Mouse (Mus musculus) olfactory bulb, adult 2 months (tissue): ENCODE measurements at regions not wholly inside any gene's neighbourhood (a gene's known extent, or its start where the extent isn't known, plus 50 kb on each side); places are given as distances from the start of the nearest gene placed in this dataset.

Experiments used
- H3K27ac ChIP-seq: fragments of 200-500 bp; 2 replicates; pipeline ENCODE4 v1.5.1; 2012; ENCODE audit warnings: low read depth, low read length; ENCODE audit not compliant: insufficient read depth
- H3K4me1 ChIP-seq: fragments of 200-500 bp; 2 replicates; pipeline ENCODE4 v1.6.1; 2012; ENCODE audit warnings: low read length; ENCODE audit not compliant: control insufficient read depth, insufficient read depth
- H3K4me3 ChIP-seq: fragments of 200-500 bp; 2 replicates; pipeline ENCODE4 v1.5.1; 2012; ENCODE audit warnings: mild to moderate bottlenecking, low read depth, low read length, moderate library complexity; ENCODE audit not compliant: insufficient read depth
- CTCF ChIP-seq: fragments of 200-500 bp; IDR thresholded peaks from 2 replicates; pipeline ENCODE4 v1.5.1; 2012; ENCODE audit warnings: low read depth, mild to moderate bottlenecking, low read length, moderate library complexity; ENCODE audit not compliant: insufficient read depth
- POLR2A ChIP-seq: fragments of 200-500 bp; IDR thresholded peaks from 2 replicates; pipeline ENCODE4 v1.6.1; 2012; ENCODE audit warnings: mild to moderate bottlenecking, low read depth, low read length, moderate library complexity; ENCODE audit not compliant: insufficient read depth
- WGBS: fragments of 180-500 bp; shearing (Covaris S2); methylation state at CpG from one replicate; pipeline ENCODE4 v1.1.7; 2018; 5-methylcytosine and 5-hydroxymethylcytosine counted together

- no peak overlapping the region for H3K27ac ChIP-seq
- 0 out of 2 replicates have a peak, but pooled peaks cover 3% of the 10 kb centered on the region for H3K4me1 ChIP-seq
- WGBS: 69% methylated on average over 12 of the region's 12 CpGs
- no peak overlapping the region for H3K4me3 ChIP-seq
- TF ChIP-seq CTCF (no peak), POLR2A (no peak)
Measured at GRCm38 (mm10) chr14:100618793-100619655, 334.5 kb upstream of the Klf12 start.

- no peak overlapping the region for H3K27ac ChIP-seq
- no peaks in the 10 kb centered on the region for H3K4me1 ChIP-seq
- no peak overlapping the region for H3K4me3 ChIP-seq
- 91% methylated on average over 1 of the region's 1 CpGs for WGBS
- TF ChIP-seq CTCF (no peak), POLR2A (no peak)
Measured at GRCm38 (mm10) chr14:100610017-100610760, 325.7 kb upstream of the Klf12 start.

GRCm38 (mm10) chr14:100607109-100607508 lies 322.6 kb upstream of the Klf12 start:
- WGBS: 59% methylated on average over 4 of the region's 4 CpGs

GRCm38 (mm10) chr14:100600886-100601451 lies 316.5 kb upstream of the Klf12 start:
- Histone ChIP-seq H3K4me1 (no peaks in the 10 kb centered on the region), H3K27ac (no peak overlapping the region), H3K4me3 (no peak overlapping the region)
- WGBS: 56% methylated on average over 7 of the region's 7 CpGs
- no peak for TF ChIP-seq CTCF
- no peak for TF ChIP-seq POLR2A

More at GRCm38 (mm10) chr14:100607109-100607508, 322.6 kb upstream of the Klf12 start:
- H3K27ac ChIP-seq: no peak overlapping the region
- H3K4me3 ChIP-seq: no peak overlapping the region
- TF ChIP-seq POLR2A (no peak), CTCF (no peak)
- no peaks in the 10 kb centered on the region for H3K4me1 ChIP-seq

- Histone ChIP-seq H3K4me3 (no peak overlapping the region), H3K27ac (no peak overlapping the region), H3K4me1 (no peaks in the 10 kb centered on the region)
- TF ChIP-seq CTCF (no peak), POLR2A (no peak)
Measured at GRCm38 (mm10) chr14:100570026-100570425, 285.5 kb upstream of the Klf12 start.

- Histone ChIP-seq H3K4me3 (no peak overlapping the region), H3K4me1 (peaks cover 2% of the 10 kb centered on the region), H3K27ac (no peak overlapping the region)
- TF ChIP-seq CTCF (no peak), POLR2A (no peak)
- 84% methylated on average over 3 of the region's 3 CpGs for WGBS
Measured at GRCm38 (mm10) chr14:100561884-100562283, 277.4 kb upstream of the Klf12 start.

GRCm38 (mm10) chr14:100558378-100558777 lies 273.9 kb upstream of the Klf12 start:
- Histone ChIP-seq H3K4me3 (no peak overlapping the region), H3K4me1 (peaks cover 2% of the 10 kb centered on the region), H3K27ac (no peak overlapping the region)
- no peak for TF ChIP-seq POLR2A
- 15% methylated on average over 4 of the region's 4 CpGs for WGBS

- no peak overlapping the region for H3K4me3 ChIP-seq
- H3K4me1 ChIP-seq: no peaks in the 10 kb centered on the region
- 65% methylated on average over 2 of the region's 2 CpGs for WGBS
- H3K27ac ChIP-seq: no peak overlapping the region
- TF ChIP-seq POLR2A: no peak
- TF ChIP-seq CTCF: no peak
Measured at GRCm38 (mm10) chr14:100552466-100552865, 268.0 kb upstream of the Klf12 start.

- no peak overlapping the region for H3K4me3 ChIP-seq
- H3K27ac ChIP-seq: no peak overlapping the region
- TF ChIP-seq CTCF (no peak), POLR2A (no peak)
- H3K4me1 ChIP-seq: no peaks in the 10 kb centered on the region
- WGBS: 83% methylated on average over 3 of the region's 3 CpGs
Measured at GRCm38 (mm10) chr14:100550266-100550665, 265.8 kb upstream of the Klf12 start.
